Mouse (Mus musculus): ENCODE measurements around the gene Nlgn2.

The Nlgn2 gene

DNA sequence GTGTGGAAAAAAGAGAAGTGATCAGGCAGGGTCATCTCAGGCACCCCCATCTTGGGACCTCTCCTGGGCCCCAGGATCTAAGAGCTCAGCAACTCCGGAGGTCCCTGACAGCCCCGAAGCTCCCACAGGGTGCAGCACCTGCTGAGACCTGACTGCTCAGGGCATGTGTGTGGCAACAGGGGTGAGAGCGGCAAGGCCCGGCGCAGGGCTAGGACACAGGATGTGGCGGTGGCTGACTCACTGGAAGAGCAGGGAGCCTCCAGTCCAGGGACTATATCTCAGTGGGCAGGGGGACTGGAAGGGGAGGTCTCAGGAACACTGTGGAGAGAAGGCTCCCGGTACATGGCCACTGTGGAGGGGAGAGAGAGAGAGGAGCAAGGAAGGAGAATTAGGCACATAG is 39.7 kb downstream of the Nlgn2 start:
- no peak for TF ChIP-seq GATA4 (IDR thresholded peaks at IDR 0.05; ENCODE audit: insufficient replicate concordance, low read length)

- TF ChIP-seq GATA4 (IDR thresholded peaks at IDR 0.05; ENCODE audit: insufficient replicate concordance, low read length) = no peak
Measured at GRCm38 (mm10) chr11:69795983-69796435, 41.6 kb downstream of the Nlgn2 start.

- TF ChIP-seq GATA4 (IDR thresholded peaks at IDR 0.05; ENCODE audit: insufficient replicate concordance, low read length) = no peak
Measured at GRCm38 (mm10) chr11:69795168-69795982, 42.2 kb downstream of the Nlgn2 start, which contains the start of gene Chrnb1. Gene Chrnb1 (minus strand): TSS chr11:69795943.

- no peak for TF ChIP-seq GATA4 (IDR thresholded peaks at IDR 0.05; ENCODE audit: insufficient replicate concordance, low read length)
Measured at GRCm38 (mm10) chr11:69793429-69793828, 44.2 kb downstream of the Nlgn2 start.

- no peak for TF ChIP-seq GATA4 (IDR thresholded peaks at IDR 0.05; ENCODE audit: insufficient replicate concordance, low read length)
Measured at GRCm38 (mm10) chr11:69791420-69791819, 46.2 kb downstream of the Nlgn2 start.

DNA sequence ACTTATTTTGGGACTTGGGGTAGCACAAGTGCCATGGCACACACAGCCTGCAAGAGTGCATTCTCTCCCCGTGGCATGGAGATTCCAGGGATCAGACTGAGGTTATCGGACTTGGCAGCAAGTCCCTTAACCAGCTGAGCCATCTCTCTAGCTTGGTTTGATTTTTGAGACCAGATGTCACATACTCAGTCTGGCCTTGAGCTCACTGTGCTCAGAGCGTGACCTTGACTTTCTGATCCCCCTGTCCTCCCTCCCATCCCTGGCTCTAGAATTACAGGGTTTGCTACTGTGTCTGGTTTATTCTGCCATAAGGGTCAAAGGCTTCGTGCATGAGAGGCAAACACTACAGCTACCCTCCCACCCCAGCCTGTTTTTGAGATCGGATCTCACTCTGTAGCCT is 48.2 kb downstream of the Nlgn2 start:
- no peak for TF ChIP-seq GATA4 (IDR thresholded peaks at IDR 0.05; ENCODE audit: insufficient replicate concordance, low read length)

DNA sequence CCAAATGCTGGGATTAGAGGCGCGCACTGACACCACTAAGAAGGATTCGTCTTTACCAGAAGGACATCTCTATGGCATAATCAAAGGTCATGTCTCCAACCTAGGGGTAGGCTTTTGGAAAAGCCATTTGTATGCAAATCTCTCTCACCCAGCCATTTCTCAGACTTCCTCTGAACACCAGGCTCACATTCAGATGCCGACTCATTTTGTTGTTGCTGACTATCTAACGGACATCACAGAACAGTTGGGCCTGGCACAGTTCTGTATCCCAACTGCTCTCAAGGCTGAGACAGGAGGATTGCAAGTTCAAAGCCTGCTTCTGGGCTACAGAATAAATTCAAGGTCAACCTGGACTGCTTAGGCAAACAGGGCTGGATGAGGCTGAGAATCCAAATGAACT is 50.3 kb downstream of the Nlgn2 start:
- no peak for TF ChIP-seq GATA4 (IDR thresholded peaks at IDR 0.05; ENCODE audit: insufficient replicate concordance, low read length)

- no peak; the same call in 1 of the 2 replicates for TF ChIP-seq GATA4 (IDR thresholded peaks at IDR 0.05; ENCODE audit: insufficient replicate concordance, low read length)
Measured at GRCm38 (mm10) chr11:69784793-69785272, 52.8 kb downstream of the Nlgn2 start.

DNA sequence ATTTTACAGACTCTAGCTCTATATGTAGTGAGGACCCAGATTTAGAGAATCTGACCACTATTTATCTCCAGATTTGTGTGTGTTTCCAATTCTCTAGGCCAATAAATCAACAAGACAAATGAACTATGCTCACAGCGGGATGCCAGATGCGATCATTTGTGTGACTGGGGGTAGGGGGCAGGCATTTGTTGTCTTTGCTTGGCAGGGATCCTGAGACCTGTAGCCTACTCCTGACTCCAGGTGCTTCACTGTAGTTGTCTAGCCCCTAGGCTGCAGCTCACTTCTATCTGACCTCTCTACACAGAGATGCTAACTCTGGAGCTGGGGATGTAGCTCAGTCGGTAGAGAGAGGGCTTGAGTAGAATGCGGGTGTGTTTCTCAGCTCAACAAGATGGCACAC is 55.8 kb downstream of the Nlgn2 start:
- no peak for TF ChIP-seq GATA4 (IDR thresholded peaks at IDR 0.05; ENCODE audit: insufficient replicate concordance, low read length)

- no peak for TF ChIP-seq GATA4 (IDR thresholded peaks at IDR 0.05; ENCODE audit: insufficient replicate concordance, low read length)
Measured at GRCm38 (mm10) chr11:69778985-69779384, 58.6 kb downstream of the Nlgn2 start.

GRCm38 (mm10) chr11:69778258-69778982 is 59.2 kb downstream of the Nlgn2 start:
- TF ChIP-seq GATA4 (IDR thresholded peaks at IDR 0.05; ENCODE audit: insufficient replicate concordance, low read length) = no peak

- no peak for TF ChIP-seq GATA4 (IDR thresholded peaks at IDR 0.05; ENCODE audit: insufficient replicate concordance, low read length)
Measured at GRCm38 (mm10) chr11:69777504-69778257, 59.9 kb downstream of the Nlgn2 start.

- no peak for TF ChIP-seq GATA4 (IDR thresholded peaks at IDR 0.05; ENCODE audit: insufficient replicate concordance, low read length)
Measured at GRCm38 (mm10) chr11:69776488-69776887, 61.1 kb downstream of the Nlgn2 start.

GRCm38 (mm10) chr11:69775716-69776115 is 61.9 kb downstream of the Nlgn2 start:
- TF ChIP-seq GATA4 (IDR thresholded peaks at IDR 0.05; ENCODE audit: insufficient replicate concordance, low read length) = no peak

DNA sequence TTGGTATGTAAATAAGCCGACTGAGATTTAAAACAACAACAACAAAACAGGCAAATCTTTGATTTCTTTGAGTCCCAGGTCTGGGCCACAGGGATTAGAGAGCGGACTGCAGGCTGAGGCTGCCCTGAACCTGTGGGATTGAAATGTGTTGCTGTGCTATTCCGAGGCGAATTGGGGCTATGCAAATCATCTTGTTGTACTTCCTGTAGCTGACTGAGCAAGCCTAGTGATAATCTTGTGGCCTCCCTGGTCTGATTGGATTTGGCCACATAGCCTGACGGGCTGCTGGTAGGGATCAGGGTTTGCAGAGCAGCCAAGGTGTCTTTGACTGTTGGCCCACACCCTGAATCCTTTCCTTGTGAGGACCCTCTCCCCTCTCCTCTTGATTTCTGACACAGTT is 62.6 kb downstream of the Nlgn2 start:
- TF ChIP-seq GATA4 (IDR thresholded peaks at IDR 0.05; ENCODE audit: insufficient replicate concordance, low read length) = no peak
